Mouse (Mus musculus) heart, postnatal 0 days (tissue): ENCODE data around the gene Txlng.

Experiments
- CTCF ChIP-seq: IDR thresholded peaks from 2 replicates; pipeline ENCODE4 v1.5.1; 2016; ENCODE audit warnings: antibody characterized with exemption, control low read depth, low read depth
- EP300 ChIP-seq: IDR thresholded peaks from 2 replicates; pipeline ENCODE4 v1.6.1; 2016; ENCODE audit warnings: antibody characterized with exemption, low read depth

- TF ChIP-seq EP300 (no peak), CTCF (no peak)
These were observed 44.5 kb upstream of the Txlng start for GRCm38 (mm10) chrX:162873761-162874160.
